Mouse (Mus musculus): ENCODE measurements around the gene Zswim5. TPM values are rescaled to one million over a fixed set of nuclear protein-coding genes. Genes with fewer than 3 reads are reported as not detected.

Gene Zswim5
- polyA plus RNA-seq, 1 experiment from 2014 or later: 0.79 TPM

- H3K36me3 ChIP-seq (ENCODE audit: insufficient read depth): no peaks in the 10 kb centered on the region
- H3K27ac ChIP-seq (ENCODE audit: low read depth): no peak overlapping the region
- no peak overlapping the region for H3K4me2 ChIP-seq
- H3K4me3 ChIP-seq (ENCODE audit: low read depth, low read length): no peak overlapping the region
- no peaks in the 10 kb centered on the region for H3K27me3 ChIP-seq (ENCODE audit: insufficient read depth, low read length)
- ATAC-seq (ENCODE audit: insufficient read depth) (no peak; the same call in 1 of the 2 replicates), DNase-seq (no peak)
- no peaks in the 10 kb centered on the region for H3K9me3 ChIP-seq (ENCODE audit: low read depth, low read length)
- H3K4me1 ChIP-seq (ENCODE audit: insufficient read depth): no peaks in the 10 kb centered on the region
- 71% methylated on average over 7 of the region's 7 CpGs for WGBS
- H3K9ac ChIP-seq: no peak overlapping the region
- no peak for TF ChIP-seq CTCF (IDR thresholded peaks at IDR 0.05; ENCODE audit: low read depth)
Measured at GRCm38 (mm10) chr4:117005611-117006400, 128.6 kb downstream of the Zswim5 start.

- no peaks in the 10 kb centered on the region for H3K9me3 ChIP-seq (ENCODE audit: low read depth, low read length)
- ATAC-seq (ENCODE audit: insufficient read depth) (no peak), DNase-seq (no peak)
- H3K4me3 ChIP-seq (ENCODE audit: low read depth, low read length): no peak overlapping the region
- no peak overlapping the region for H3K9ac ChIP-seq
- no peak overlapping the region for H3K27ac ChIP-seq (ENCODE audit: low read depth)
- no peaks in the 10 kb centered on the region for H3K27me3 ChIP-seq (ENCODE audit: insufficient read depth, low read length)
- 62% methylated on average over 3 of the region's 3 CpGs for WGBS
- no peak overlapping the region for H3K4me2 ChIP-seq
- TF ChIP-seq CTCF (IDR thresholded peaks at IDR 0.05; ENCODE audit: low read depth): no peak
- no peaks in the 10 kb centered on the region for H3K4me1 ChIP-seq (ENCODE audit: insufficient read depth)
- H3K36me3 ChIP-seq (ENCODE audit: insufficient read depth): no peaks in the 10 kb centered on the region
Measured at GRCm38 (mm10) chr4:117007058-117007457, 129.9 kb downstream of the Zswim5 start.

- Histone ChIP-seq H3K4me2 (no peak overlapping the region), H3K27ac (ENCODE audit: low read depth) (no peak overlapping the region), H3K9me3 (ENCODE audit: low read depth, low read length) (no peaks in the 10 kb centered on the region), H3K36me3 (ENCODE audit: insufficient read depth) (no peaks in the 10 kb centered on the region), H3K9ac (no peak overlapping the region), H3K27me3 (ENCODE audit: insufficient read depth, low read length) (no peaks in the 10 kb centered on the region), H3K4me3 (ENCODE audit: low read depth, low read length) (no peak overlapping the region), H3K4me1 (ENCODE audit: insufficient read depth) (no peaks in the 10 kb centered on the region)
- DNase-seq: peak; percentile 5
- no peak for TF ChIP-seq CTCF (IDR thresholded peaks at IDR 0.05; ENCODE audit: low read depth)
- ATAC-seq (ENCODE audit: insufficient read depth): no peak
- WGBS: 74% methylated on average over 5 of the region's 5 CpGs
Measured at GRCm38 (mm10) chr4:117010231-117010630, 133.1 kb downstream of the Zswim5 start.

- 86% methylated on average over 6 of the region's 6 CpGs for WGBS
- ATAC-seq (ENCODE audit: insufficient read depth): no peak
- DNase-seq: no peak
Measured at GRCm38 (mm10) chr4:117013596-117013995, 136.4 kb downstream of the Zswim5 start.

GRCm38 (mm10) chr4:117014901-117015415, 137.8 kb downstream of the Zswim5 start:
- no peak overlapping the region for H3K4me2 ChIP-seq
- ATAC-seq (ENCODE audit: insufficient read depth) (no peak), DNase-seq (no peak)
- no peaks in the 10 kb centered on the region for H3K27me3 ChIP-seq (ENCODE audit: insufficient read depth, low read length)
- TF ChIP-seq CTCF (IDR thresholded peaks at IDR 0.05; ENCODE audit: low read depth): no peak
- H3K4me1 ChIP-seq (ENCODE audit: insufficient read depth): no peaks in the 10 kb centered on the region
- no peak overlapping the region for H3K4me3 ChIP-seq (ENCODE audit: low read depth, low read length)
- no peaks in the 10 kb centered on the region for H3K9me3 ChIP-seq (ENCODE audit: low read depth, low read length)
- no peaks in the 10 kb centered on the region for H3K36me3 ChIP-seq (ENCODE audit: insufficient read depth)
- H3K27ac ChIP-seq (ENCODE audit: low read depth): no peak overlapping the region
- 51% methylated on average over 4 of the region's 4 CpGs for WGBS
- H3K9ac ChIP-seq: no peak overlapping the region

More at GRCm38 (mm10) chr4:117013596-117013995, 136.4 kb downstream of the Zswim5 start:
- H3K36me3 ChIP-seq (ENCODE audit: insufficient read depth): no peaks in the 10 kb centered on the region
- H3K9me3 ChIP-seq (ENCODE audit: low read depth, low read length): no peaks in the 10 kb centered on the region
- no peak overlapping the region for H3K4me3 ChIP-seq (ENCODE audit: low read depth, low read length)
- no peak overlapping the region for H3K9ac ChIP-seq
- no peaks in the 10 kb centered on the region for H3K4me1 ChIP-seq (ENCODE audit: insufficient read depth)
- no peak overlapping the region for H3K27ac ChIP-seq (ENCODE audit: low read depth)
- H3K4me2 ChIP-seq: no peak overlapping the region
- no peak for TF ChIP-seq CTCF (IDR thresholded peaks at IDR 0.05; ENCODE audit: low read depth)
- no peaks in the 10 kb centered on the region for H3K27me3 ChIP-seq (ENCODE audit: insufficient read depth, low read length)

- no peak overlapping the region for H3K27ac ChIP-seq (ENCODE audit: low read depth)
- no peak overlapping the region for H3K4me2 ChIP-seq
- no peaks in the 10 kb centered on the region for H3K9me3 ChIP-seq (ENCODE audit: low read depth, low read length)
- no peaks in the 10 kb centered on the region for H3K4me1 ChIP-seq (ENCODE audit: insufficient read depth)
- WGBS: 79% methylated on average over 2 of the region's 2 CpGs
- no peak overlapping the region for H3K9ac ChIP-seq
- TF ChIP-seq CTCF (IDR thresholded peaks at IDR 0.05; ENCODE audit: low read depth): peak; percentile 21; the same call in 1 of the 2 replicates
- no peak for ATAC-seq (ENCODE audit: insufficient read depth)
- H3K27me3 ChIP-seq (ENCODE audit: insufficient read depth, low read length): no peaks in the 10 kb centered on the region
- H3K4me3 ChIP-seq (ENCODE audit: low read depth, low read length): no peak overlapping the region
- H3K36me3 ChIP-seq (ENCODE audit: insufficient read depth): peaks cover 8% of the 10 kb centered on the region
- peak; percentile 9 for DNase-seq
Measured at GRCm38 (mm10) chr4:117017738-117018137, 140.6 kb downstream of the Zswim5 start.

GRCm38 (mm10) chr4:117018327-117018726, 141.2 kb downstream of the Zswim5 start:
- ATAC-seq (ENCODE audit: insufficient read depth): no peak

More at GRCm38 (mm10) chr4:117018327-117018726, 141.2 kb downstream of the Zswim5 start:
- H3K9ac ChIP-seq: no peak overlapping the region
- no peak overlapping the region for H3K4me2 ChIP-seq
- H3K4me1 ChIP-seq (ENCODE audit: insufficient read depth): no peaks in the 10 kb centered on the region
- WGBS: 88% methylated on average over 7 of the region's 7 CpGs
- no peak for TF ChIP-seq CTCF (IDR thresholded peaks at IDR 0.05; ENCODE audit: low read depth)
- H3K9me3 ChIP-seq (ENCODE audit: low read depth, low read length): no peaks in the 10 kb centered on the region
- H3K27me3 ChIP-seq (ENCODE audit: insufficient read depth, low read length): no peaks in the 10 kb centered on the region
- H3K4me3 ChIP-seq (ENCODE audit: low read depth, low read length): no peak overlapping the region
- DNase-seq: no peak
- no peak overlapping the region for H3K27ac ChIP-seq (ENCODE audit: low read depth)
- H3K36me3 ChIP-seq (ENCODE audit: insufficient read depth): peaks cover 12% of the 10 kb centered on the region

All from lung, embryonic 14.5 days (tissue).